Mouse (Mus musculus): Measurements from ENCODE around the gene Olfr1290. TPM values are rescaled to one million over a fixed set of nuclear protein-coding genes. Genes with fewer than 3 reads are reported as not detected.

Gene Olfr1290
- polyA plus RNA-seq (2015; fragmentation: Nextera tagmentation; extraction: Ambion mirVana), result not detected in 2 replicates

GRCm38 (mm10) chr2:111493729-111494128 lies at the start of gene Olfr1290:
Gene Olfr1290, minus strand, starts transcription at chr2:111493829.
- no peaks in the 10 kb centered on the region for H3K9me3 ChIP-seq
- no peak within 1 kb of the TSS for H3K4me2 ChIP-seq
- no peak within 1 kb of the TSS for H3K9ac ChIP-seq
- H3K27me3 ChIP-seq, result no peaks in the 10 kb centered on the region
- WGBS, result 89% methylated on average over 5 of the region's 5 CpGs
- H3K4me1 ChIP-seq (replicated peaks), result no peaks in the 10 kb centered on the region
- no peak within 1 kb of the TSS for H3K27ac ChIP-seq
- no peaks in the 10 kb centered on the region for H3K36me3 ChIP-seq
- no peak within 1 kb of the TSS for H3K4me3 ChIP-seq
- no peak for ATAC-seq (ENCODE audit: low FRiP score)

DNA sequence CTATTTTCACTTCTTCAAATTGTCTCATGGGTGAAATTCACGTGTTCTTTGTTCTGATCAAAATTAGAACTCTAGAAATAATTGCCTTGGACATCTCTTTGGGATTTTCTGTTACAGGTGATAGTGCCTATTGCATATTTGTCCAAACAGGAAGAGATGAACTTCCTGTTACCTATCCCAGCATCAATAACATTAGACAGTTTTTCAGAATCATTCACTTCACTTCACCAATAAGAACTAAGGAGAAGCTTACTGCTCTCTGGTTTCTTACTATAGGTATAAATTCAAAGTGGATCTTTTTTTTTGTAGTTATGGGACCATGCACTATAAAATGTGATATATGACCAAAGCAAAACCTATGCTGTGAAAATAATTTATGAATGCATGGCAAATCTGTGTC lies 46.6 kb upstream of the Olfr1290 start, which contains the start of gene Olfr1294:
Gene Olfr1294 (minus strand): TSS at position 101 of the 400 bp plus-strand sequence.
- Histone ChIP-seq H3K36me3 (no peaks in the 10 kb centered on the region), H3K9ac (no peak within 1 kb of the TSS), H3K4me3 (no peak within 1 kb of the TSS), H3K27ac (no peak within 1 kb of the TSS), H3K27me3 (no peaks in the 10 kb centered on the region), H3K4me2 (no peak within 1 kb of the TSS), H3K9me3 (no peaks in the 10 kb centered on the region), H3K4me1 (replicated peaks) (no peaks in the 10 kb centered on the region)
- 59% methylated on average over 1 of the region's 1 CpGs for WGBS
- ATAC-seq (ENCODE audit: low FRiP score), result no peak

DNA sequence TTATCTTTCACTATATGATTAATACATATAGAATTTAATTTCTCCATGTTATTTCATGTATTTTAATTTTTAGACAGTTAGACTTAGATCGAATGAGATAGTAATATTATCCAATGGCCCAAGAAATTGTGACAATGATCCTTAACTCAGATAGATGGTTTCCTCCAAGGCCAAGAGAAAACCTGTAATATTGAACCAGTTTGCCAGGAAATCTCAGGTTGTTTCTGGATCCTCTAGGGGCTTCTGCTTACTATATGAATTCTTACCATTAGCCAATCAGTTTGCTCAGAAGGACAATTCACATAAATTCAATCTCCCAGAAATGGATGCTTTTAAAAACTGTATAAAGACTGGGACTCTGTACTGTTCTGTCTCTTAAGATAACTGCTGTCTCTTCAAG lies 31.3 kb upstream of the Olfr1290 start, which contains the start of gene Olfr1293-ps:
Gene Olfr1293-ps (plus strand): TSS at position 301 of the 400 bp plus-strand sequence.
- H3K9me3 ChIP-seq, result no peaks in the 10 kb centered on the region

DNA sequence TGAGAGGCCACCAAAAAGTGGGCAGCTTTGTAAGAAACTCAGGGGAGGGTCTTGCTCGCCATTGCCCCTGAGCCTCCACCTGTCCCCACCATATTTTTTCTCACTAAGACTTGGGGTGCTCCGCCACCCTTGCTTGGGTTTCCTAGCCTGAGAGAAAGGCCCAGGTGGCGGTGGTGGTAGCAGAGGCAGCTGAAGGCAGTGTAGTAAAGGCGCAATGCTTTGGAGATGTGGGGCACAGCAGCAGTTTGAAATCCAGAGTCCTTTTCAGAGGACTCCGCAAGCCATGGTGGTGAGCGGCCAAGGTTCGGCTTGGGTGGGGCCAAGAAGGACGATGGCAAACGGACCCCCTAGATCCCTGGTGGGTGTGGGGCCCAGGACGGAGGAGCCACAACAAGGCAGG lies 23.8 kb upstream of the Olfr1290 start:
- WGBS, result 93% methylated on average over 10 of the region's 10 CpGs

More for the DNA sequence above, 31.3 kb upstream of the Olfr1290 start, which contains the start of gene Olfr1293-ps:
- no peak for ATAC-seq (ENCODE audit: low FRiP score)
- Histone ChIP-seq H3K27ac (no peak within 1 kb of the TSS), H3K4me1 (replicated peaks) (no peaks in the 10 kb centered on the region), H3K4me2 (no peak within 1 kb of the TSS), H3K27me3 (no peaks in the 10 kb centered on the region), H3K4me3 (no peak within 1 kb of the TSS), H3K9ac (no peak within 1 kb of the TSS), H3K36me3 (no peaks in the 10 kb centered on the region)
- WGBS, result 80% methylated on average over 1 of the region's 1 CpGs

DNA sequence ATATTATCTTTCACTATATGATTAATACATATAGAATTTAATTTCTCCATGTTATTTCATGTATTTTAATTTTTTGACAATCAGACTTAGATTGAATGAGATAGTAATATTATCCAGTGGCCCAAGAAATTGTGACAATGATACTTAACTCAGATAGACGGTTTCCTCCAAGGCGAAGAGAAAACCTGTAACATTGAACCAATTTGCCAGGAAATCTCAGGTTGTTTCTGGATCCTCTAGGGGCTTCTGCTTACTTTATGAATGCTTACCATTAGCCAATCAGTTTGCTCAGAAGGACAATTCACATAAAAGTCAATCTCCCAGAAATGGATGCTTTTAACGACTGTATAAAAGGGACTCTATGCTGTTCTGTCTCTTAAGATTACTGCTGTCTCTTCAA lies 3.3 kb upstream of the Olfr1290 start, which contains the start of gene Olfr1291-ps1:
Gene Olfr1291-ps1 (plus strand): TSS at position 301 of the 400 bp plus-strand sequence.
- no peak within 1 kb of the TSS for H3K27ac ChIP-seq
- 89% methylated on average over 3 of the region's 3 CpGs for WGBS
- H3K4me1 ChIP-seq (replicated peaks), result no peaks in the 10 kb centered on the region
- H3K4me3 ChIP-seq, result no peak within 1 kb of the TSS
- H3K36me3 ChIP-seq, result no peaks in the 10 kb centered on the region
- no peaks in the 10 kb centered on the region for H3K27me3 ChIP-seq
- no peak within 1 kb of the TSS for H3K4me2 ChIP-seq
- ATAC-seq (ENCODE audit: low FRiP score), result no peak
- no peaks in the 10 kb centered on the region for H3K9me3 ChIP-seq
- no peak within 1 kb of the TSS for H3K9ac ChIP-seq

More for the DNA sequence above, 23.8 kb upstream of the Olfr1290 start:
- no peaks in the 10 kb centered on the region for H3K9me3 ChIP-seq
- H3K4me2 ChIP-seq, result no peak overlapping the region
- H3K4me3 ChIP-seq, result no peak overlapping the region
- H3K36me3 ChIP-seq, result no peaks in the 10 kb centered on the region
- no peak overlapping the region for H3K9ac ChIP-seq
- H3K4me1 ChIP-seq (replicated peaks), result no peaks in the 10 kb centered on the region
- ATAC-seq (ENCODE audit: low FRiP score), result no peak
- H3K27ac ChIP-seq, result no peak overlapping the region
- no peaks in the 10 kb centered on the region for H3K27me3 ChIP-seq

DNA sequence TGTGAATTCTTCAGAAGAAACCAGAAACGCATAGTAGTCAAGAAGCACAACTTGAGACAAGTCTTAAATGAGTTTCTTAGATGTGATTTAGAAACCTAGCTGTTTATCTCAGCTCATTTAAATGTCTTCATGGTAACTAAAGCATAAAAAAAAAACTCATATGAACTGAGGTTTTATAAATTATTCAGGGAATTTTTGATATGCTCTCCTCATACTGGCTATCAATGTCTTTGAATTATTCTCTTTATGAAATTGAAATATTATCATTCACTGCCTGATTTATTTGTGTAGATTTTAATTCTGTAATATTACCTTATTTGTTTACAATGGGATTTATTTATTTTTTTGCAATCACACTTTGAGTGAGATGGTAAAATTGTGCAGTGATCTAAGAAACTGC lies 13.1 kb downstream of the Olfr1290 start, which contains the start of gene Olfr1289:
Gene Olfr1289 (plus strand): TSS at position 301 of the 400 bp plus-strand sequence.
- H3K4me2 ChIP-seq, result no peak within 1 kb of the TSS

GRCm38 (mm10) chr2:111473801-111474200 lies 19.8 kb downstream of the Olfr1290 start, which contains the start of gene Olfr1288:
Gene Olfr1288, plus strand, starts transcription at chr2:111474101.
- Histone ChIP-seq H3K4me2 (no peak within 1 kb of the TSS), H3K36me3 (no peaks in the 10 kb centered on the region), H3K4me1 (replicated peaks) (no peaks in the 10 kb centered on the region), H3K4me3 (no peak within 1 kb of the TSS), H3K9me3 (no peaks in the 10 kb centered on the region), H3K9ac (no peak within 1 kb of the TSS), H3K27me3 (no peaks in the 10 kb centered on the region), H3K27ac (no peak within 1 kb of the TSS)
- 94% methylated on average over 1 of the region's 1 CpGs for WGBS
- ATAC-seq (ENCODE audit: low FRiP score), result no peak

More for the DNA sequence above, 13.1 kb downstream of the Olfr1290 start, which contains the start of gene Olfr1289:
- no peak for ATAC-seq (ENCODE audit: low FRiP score)
- Histone ChIP-seq H3K9me3 (no peaks in the 10 kb centered on the region), H3K36me3 (no peaks in the 10 kb centered on the region), H3K27ac (no peak within 1 kb of the TSS), H3K27me3 (no peaks in the 10 kb centered on the region), H3K9ac (no peak within 1 kb of the TSS), H3K4me1 (replicated peaks) (no peaks in the 10 kb centered on the region), H3K4me3 (no peak within 1 kb of the TSS)
- WGBS, result 93% methylated on average over 1 of the region's 1 CpGs

DNA sequence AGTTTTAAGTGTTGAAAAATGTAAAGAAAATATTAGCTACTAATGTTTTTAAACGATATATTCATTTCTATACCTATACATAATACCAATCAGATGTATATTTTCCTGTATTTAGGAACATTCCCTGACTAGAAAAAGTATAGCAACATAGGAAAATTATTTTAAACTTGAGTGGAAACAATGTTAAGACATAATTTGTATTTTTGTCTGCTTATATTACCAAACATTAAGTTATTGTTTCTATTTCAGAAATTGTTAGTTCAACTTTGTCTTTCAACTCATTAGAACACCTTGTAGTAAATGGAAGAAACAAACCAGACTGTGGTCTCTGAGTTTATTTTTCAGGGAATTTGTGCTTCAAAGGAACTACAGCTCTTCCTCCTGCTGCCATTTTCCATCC lies 44.8 kb downstream of the Olfr1290 start, which contains the start of gene Olfr1287:
Gene Olfr1287 (plus strand): TSS at position 301 of the 400 bp plus-strand sequence.
- Histone ChIP-seq H3K27ac (no peak within 1 kb of the TSS), H3K27me3 (no peaks in the 10 kb centered on the region), H3K36me3 (no peaks in the 10 kb centered on the region), H3K9ac (no peak within 1 kb of the TSS), H3K4me3 (no peak within 1 kb of the TSS), H3K4me1 (replicated peaks) (no peaks in the 10 kb centered on the region), H3K4me2 (no peak within 1 kb of the TSS), H3K9me3 (no peaks in the 10 kb centered on the region)
- WGBS, result 80% methylated on average over 1 of the region's 1 CpGs
- ATAC-seq (ENCODE audit: low FRiP score), result no peak

Other genes with a start within 250 kb of the Olfr1290 start
- gene Olfr1276, start 239.3 kb downstream of the Olfr1290 start, polyA plus RNA-seq (2015; fragmentation: Nextera tagmentation; extraction: Ambion mirVana), result not detected in 2 replicates
- not detected in 2 replicates for gene Olfr1277, start 219.7 kb downstream of the Olfr1290 start, polyA plus RNA-seq (2015; fragmentation: Nextera tagmentation; extraction: Ambion mirVana)
- not detected in 2 replicates for gene Olfr1278, start 203.7 kb downstream of the Olfr1290 start, polyA plus RNA-seq (2015; fragmentation: Nextera tagmentation; extraction: Ambion mirVana)
- gene Olfr1279, start 193.2 kb downstream of the Olfr1290 start, polyA plus RNA-seq (2015; fragmentation: Nextera tagmentation; extraction: Ambion mirVana), result not detected in 2 replicates
- gene Olfr1280, start 179.8 kb downstream of the Olfr1290 start, polyA plus RNA-seq (2015; fragmentation: Nextera tagmentation; extraction: Ambion mirVana), result not detected in 2 replicates
- not detected in 2 replicates for gene Olfr1281, start 167.3 kb downstream of the Olfr1290 start, polyA plus RNA-seq (2015; fragmentation: Nextera tagmentation; extraction: Ambion mirVana)
- not detected in 2 replicates for gene Olfr1282, start 157.8 kb downstream of the Olfr1290 start, polyA plus RNA-seq (2015; fragmentation: Nextera tagmentation; extraction: Ambion mirVana)
- gene Olfr1283, start 127.0 kb downstream of the Olfr1290 start, polyA plus RNA-seq (2015; fragmentation: Nextera tagmentation; extraction: Ambion mirVana), result not detected in 2 replicates
- gene Olfr1284, start 118.3 kb downstream of the Olfr1290 start, polyA plus RNA-seq (2015; fragmentation: Nextera tagmentation; extraction: Ambion mirVana), result not detected in 2 replicates
- not detected in 2 replicates for gene Olfr1286, start 70.7 kb downstream of the Olfr1290 start, polyA plus RNA-seq (2015; fragmentation: Nextera tagmentation; extraction: Ambion mirVana)
- gene Olfr1287, start 44.7 kb downstream of the Olfr1290 start, polyA plus RNA-seq (2015; fragmentation: Nextera tagmentation; extraction: Ambion mirVana), result not detected in 2 replicates
- gene Olfr1288, start 19.7 kb downstream of the Olfr1290 start, polyA plus RNA-seq (2015; fragmentation: Nextera tagmentation; extraction: Ambion mirVana), result not detected in 2 replicates
- not detected in 2 replicates for gene Olfr1289, start 13.0 kb downstream of the Olfr1290 start, polyA plus RNA-seq (2015; fragmentation: Nextera tagmentation; extraction: Ambion mirVana)
- gene Olfr1291-ps1, start 3.4 kb upstream of the Olfr1290 start, polyA plus RNA-seq (2015; fragmentation: Nextera tagmentation; extraction: Ambion mirVana), result not detected in 2 replicates
- not detected in 2 replicates for gene Olfr1293-ps, start 31.4 kb upstream of the Olfr1290 start, polyA plus RNA-seq (2015; fragmentation: Nextera tagmentation; extraction: Ambion mirVana)
- not detected in 2 replicates for gene Olfr1294, start 46.5 kb upstream of the Olfr1290 start, polyA plus RNA-seq (2015; fragmentation: Nextera tagmentation; extraction: Ambion mirVana)
- not detected in 2 replicates for gene Olfr1295, start 75.9 kb upstream of the Olfr1290 start, polyA plus RNA-seq (2015; fragmentation: Nextera tagmentation; extraction: Ambion mirVana)
- not detected in 2 replicates for gene Olfr1297, start 132.7 kb upstream of the Olfr1290 start, polyA plus RNA-seq (2015; fragmentation: Nextera tagmentation; extraction: Ambion mirVana)
- gene Olfr1298, start 155.4 kb upstream of the Olfr1290 start, polyA plus RNA-seq (2015; fragmentation: Nextera tagmentation; extraction: Ambion mirVana), result not detected in 2 replicates
- not detected in 2 replicates for gene Olfr1299, start 167.6 kb upstream of the Olfr1290 start, polyA plus RNA-seq (2015; fragmentation: Nextera tagmentation; extraction: Ambion mirVana)